In the genomic region with DNA sequence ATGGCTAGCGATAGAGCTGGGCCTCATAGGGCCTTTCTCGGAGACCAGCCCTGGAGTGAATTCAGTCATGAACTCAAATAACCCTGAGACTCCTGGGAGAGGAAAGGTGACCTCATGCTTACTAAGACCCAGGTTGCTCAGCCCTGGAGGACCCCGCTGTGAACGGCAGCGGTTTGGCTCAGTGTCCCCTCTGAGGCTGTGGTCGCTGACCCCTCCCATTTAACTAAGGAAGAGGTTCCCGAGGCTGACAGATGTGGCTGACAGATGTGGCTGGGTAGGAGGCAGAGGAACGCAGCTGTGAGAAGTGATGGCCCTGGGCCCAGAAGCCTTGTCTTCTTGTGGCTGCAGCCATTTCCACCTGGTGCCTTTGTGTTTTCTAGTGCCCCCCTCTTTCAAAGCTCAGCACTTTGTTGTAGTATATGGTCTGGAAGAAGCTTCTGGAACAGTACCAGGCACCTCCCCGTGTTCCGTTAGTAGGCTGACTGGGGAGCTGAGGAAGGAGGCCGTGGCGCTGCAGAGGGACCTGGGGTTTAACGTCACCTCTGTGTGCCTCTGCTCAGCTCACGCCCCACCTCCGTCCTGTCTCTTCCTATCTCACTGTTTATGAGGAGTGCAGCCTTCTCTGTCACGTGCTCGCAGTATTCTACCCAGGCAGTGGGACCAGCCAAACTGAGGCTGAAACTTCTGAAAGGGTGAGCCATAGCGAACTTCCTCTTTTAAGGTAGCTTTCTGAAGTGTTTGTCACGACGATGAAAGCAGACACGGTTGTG, we compare ENCODE assay signal across 8 mouse cellular contexts. TPM values are rescaled to one million over a fixed set of nuclear protein-coding genes. Genes with fewer than 3 reads are reported as not detected.
DNase-seq lines count a peak whose midpoint lies in the region; ATAC-seq and TF ChIP-seq lines count a peak whose summit lies in the region.

No protein-coding gene starts in this region.

- TF ChIP-seq CTCF in G1E (IDR thresholded peaks at IDR 0.05; ENCODE audit: low read depth, low read length), result no peak

- no peak overlapping the region for H3K27ac ChIP-seq in limb, embryonic 11.5 days (replicated peaks; ENCODE audit: low read depth, low read length)
- no peak overlapping the region for H3K27ac ChIP-seq in forebrain, embryonic 12.5 days
- no peak overlapping the region for H3K27ac ChIP-seq in midbrain, embryonic 15.5 days

- no peak overlapping the region for H3K9ac ChIP-seq in limb, embryonic 11.5 days (ENCODE audit: low read length)
- H3K9ac ChIP-seq in forebrain, embryonic 12.5 days, result no peak overlapping the region
- no peak overlapping the region for H3K9ac ChIP-seq in midbrain, embryonic 15.5 days

- H3K4me3 ChIP-seq in G1E (ENCODE audit: low read depth, low read length), result peak overlapping the region; percentile 61; the same call in 1 of the 2 replicates
- H3K4me3 ChIP-seq in erythroblast, embryonic 14.5 days (replicated peaks), result peak overlapping the region; percentile 5
- H3K4me3 ChIP-seq in limb, embryonic 11.5 days (ENCODE audit: low read depth, low read length), result no peak overlapping the region
- no peak overlapping the region for H3K4me3 ChIP-seq in forebrain, embryonic 12.5 days (replicated peaks)
- no peak overlapping the region for H3K4me3 ChIP-seq in midbrain, embryonic 15.5 days

- peaks cover 35% of the 10 kb centered on the region for H3K4me1 ChIP-seq in G1E (ENCODE audit: insufficient read depth, low read depth, low read length)
- H3K4me1 ChIP-seq in erythroblast, embryonic 14.5 days (ENCODE audit: control insufficient read depth), result peaks cover 32% of the 10 kb centered on the region
- H3K4me1 ChIP-seq in limb, embryonic 11.5 days (ENCODE audit: control insufficient read depth, insufficient read depth, low read length), result 0 out of 2 replicates have a peak, but pooled peaks cover 17% of the 10 kb centered on the region
- H3K4me1 ChIP-seq in forebrain, embryonic 12.5 days, result no peaks in the 10 kb centered on the region
- H3K4me1 ChIP-seq in midbrain, embryonic 15.5 days, result no peaks in the 10 kb centered on the region

- peaks cover 33% of the 10 kb centered on the region for H3K27me3 ChIP-seq in G1E (ENCODE audit: insufficient read depth, low read length)
- peaks cover 7% of the 10 kb centered on the region for H3K27me3 ChIP-seq in erythroblast, embryonic 14.5 days (ENCODE audit: control insufficient read depth)
- H3K27me3 ChIP-seq in limb, embryonic 11.5 days (ENCODE audit: control insufficient read depth, insufficient read depth, low read length), result no peaks in the 10 kb centered on the region
- no peaks in the 10 kb centered on the region for H3K27me3 ChIP-seq in forebrain, embryonic 12.5 days
- H3K27me3 ChIP-seq in midbrain, embryonic 15.5 days (replicated peaks), result no peaks in the 10 kb centered on the region

- H3K9me3 ChIP-seq in G1E (replicated peaks), result no peaks in the 10 kb centered on the region
- no peaks in the 10 kb centered on the region for H3K9me3 ChIP-seq in erythroblast, embryonic 14.5 days (ENCODE audit: control insufficient read depth, low read length)
- no peaks in the 10 kb centered on the region for H3K9me3 ChIP-seq in limb, embryonic 11.5 days (ENCODE audit: control insufficient read depth, low read length)
- H3K9me3 ChIP-seq in forebrain, embryonic 12.5 days, result no peaks in the 10 kb centered on the region
- no peaks in the 10 kb centered on the region for H3K9me3 ChIP-seq in midbrain, embryonic 15.5 days

- H3K36me3 ChIP-seq in G1E (replicated peaks), result no peaks in the 10 kb centered on the region
- H3K36me3 ChIP-seq in erythroblast, embryonic 14.5 days (ENCODE audit: control insufficient read depth), result no peaks in the 10 kb centered on the region
- H3K36me3 ChIP-seq in limb, embryonic 11.5 days (ENCODE audit: control insufficient read depth, insufficient read depth, low read length), result no peaks in the 10 kb centered on the region
- H3K36me3 ChIP-seq in forebrain, embryonic 12.5 days (replicated peaks), result no peaks in the 10 kb centered on the region
- H3K36me3 ChIP-seq in midbrain, embryonic 15.5 days (replicated peaks), result no peaks in the 10 kb centered on the region

- no peak overlapping the region for H3K4me2 ChIP-seq in limb, embryonic 11.5 days (ENCODE audit: low read depth, severe bottlenecking)
- H3K4me2 ChIP-seq in forebrain, embryonic 12.5 days, result no peak overlapping the region
- H3K4me2 ChIP-seq in midbrain, embryonic 15.5 days, result no peak overlapping the region

- 71% methylated on average over 21 of the region's 21 CpGs for WGBS in limb, embryonic 11.5 days
- WGBS in forebrain, embryonic 12.5 days, result 87% methylated on average over 21 of the region's 21 CpGs
- 82% methylated on average over 21 of the region's 21 CpGs for WGBS in midbrain, embryonic 15.5 days

- peak; percentile 73 for DNase-seq in G1E (ENCODE audit: low spot score)
- DNase-seq in limb, embryonic 11.5 days (ENCODE audit: low spot score), result no peak
- DNase-seq in right cerebral cortex, adult 18-20 months, result no peak
- DNase-seq in layer of hippocampus, postnatal 25 days (ENCODE audit: extremely low spot score in 1 of 2, low spot score in 1 of 2), result no peak

- ATAC-seq in G1E (ENCODE audit: extremely low read depth, insufficient number of reproducible peaks, low FRiP score, poor library complexity, severe bottlenecking), result peak; percentile 90
- 0 out of 2 replicates have a peak, but pooled peaks have one; percentile 35 for ATAC-seq in limb, embryonic 11.5 days (ENCODE audit: insufficient number of reproducible peaks, low FRiP score, low TSS enrichment, low read depth)
- ATAC-seq in monocyte, adult 5-6 weeks (replicated peaks; ENCODE audit: insufficient number of reproducible peaks, low FRiP score, low TSS enrichment, poor library complexity, severe bottlenecking), result peak; percentile 84
- ATAC-seq in forebrain, embryonic 12.5 days (ENCODE audit: low FRiP score), result no peak
- ATAC-seq in midbrain, embryonic 15.5 days (replicated peaks), result no peak

RNA-seq across cellular contexts. Expression of a gene that starts 48.1 kb away (rescaled TPM):
- total RNA-seq in G1E (2014; fragmentation: Nextera tagmentation) (not detected in 2 replicates), G1E (2017) (0.06 and 0.16 TPM in 2 replicates)
- 0.14 TPM in 1 of 2 replicates, not detected in the other for polyA plus RNA-seq in G1E (2012)
- polyA plus RNA-seq in erythroblast, embryonic 14.5 days (2012), result not detected in 2 replicates
- polyA plus RNA-seq in limb, embryonic 11.5 days (2014; fragmentation: Nextera tagmentation; extraction: Ambion mirVana), result 0.35 and 0.53 TPM in 2 replicates
- 0.48 to 1.1 TPM (median 0.53 TPM) in 3 replicates for total RNA-seq in monocyte, adult 5-6 weeks (2017)
- total RNA-seq in layer of hippocampus, postnatal 25 days (2021), result not detected
- 0.19 TPM in 1 of 2 replicates, not detected in the other for polyA plus RNA-seq in forebrain, embryonic 12.5 days (2016; fragmentation: Nextera tagmentation; extraction: Ambion mirVana)
- polyA plus RNA-seq in midbrain, embryonic 15.5 days (2015; fragmentation: Nextera tagmentation; extraction: Ambion mirVana), result 0.15 TPM in 1 of 2 replicates, not detected in the other

Comparison
In these comparisons a context has a peak if more than half of its experiments do, and no peak if none do; other contexts are left out.
1. ATAC-seq: peak in G1E (single experiment), limb, embryonic 11.5 days (single experiment) and monocyte, adult 5-6 weeks (single experiment); none in forebrain, embryonic 12.5 days (single experiment) and midbrain, embryonic 15.5 days (single experiment).
2. H3K4me3 ChIP-seq: peak in G1E (single experiment) and erythroblast, embryonic 14.5 days (single experiment); none in limb, embryonic 11.5 days (single experiment), forebrain, embryonic 12.5 days (single experiment) and midbrain, embryonic 15.5 days (single experiment).